Mouse (Mus musculus): Measurements from ENCODE around the gene Cyp2f2. TPM values are rescaled to one million over a fixed set of nuclear protein-coding genes. Genes with fewer than 3 reads are reported as not detected.

Cyp2f2 gene
- polyA plus RNA-seq, 1 experiment from 2014 or later, result not detected

DNA sequence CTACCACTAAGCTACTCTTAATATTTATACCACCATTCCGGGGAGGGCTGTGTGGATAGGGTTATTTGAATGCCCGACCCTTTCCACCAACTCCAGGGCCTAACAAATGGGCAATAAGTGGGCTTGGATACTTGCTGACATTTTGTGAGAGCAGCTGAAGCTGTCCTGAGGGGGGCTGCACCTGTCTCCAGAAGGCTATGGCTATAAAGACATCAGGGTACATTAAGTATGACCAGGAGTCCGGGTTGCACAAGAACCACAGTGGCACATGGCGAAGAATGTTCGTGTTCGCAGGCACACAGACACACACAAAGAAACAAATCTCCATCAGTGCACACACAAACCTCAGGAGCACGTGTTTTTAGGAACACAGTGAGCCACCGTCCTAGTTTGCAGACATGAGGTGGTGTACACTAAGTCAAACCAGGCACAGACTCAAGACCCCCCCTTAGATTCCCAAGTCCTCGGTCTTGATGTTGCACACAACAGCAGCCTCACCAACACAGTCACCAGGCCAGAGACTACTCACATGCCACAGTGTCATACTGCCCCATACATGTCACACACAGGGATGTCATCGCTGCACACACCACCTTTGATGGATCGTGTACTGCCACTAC is 47.9 kb downstream of the Cyp2f2 start:
- Histone ChIP-seq H3K4me2 (replicated peaks) (peak overlapping the region; percentile 83), H3K9me3 (no peaks in the 10 kb centered on the region), H3K9ac (peak overlapping the region; percentile 75), H3K4me1 (peaks cover 41% of the 10 kb centered on the region), H3K27ac (peak overlapping the region; percentile 95; the same call in 1 of the 2 replicates), H3K4me3 (peak overlapping the region; percentile 60), H3K27me3 (no peaks in the 10 kb centered on the region), H3K36me3 (peaks cover 61% of the 10 kb centered on the region)
- no peak for ATAC-seq (ENCODE audit: low FRiP score, low read depth)
- WGBS, result 76% methylated on average over 11 of the region's 11 CpGs

DNA sequence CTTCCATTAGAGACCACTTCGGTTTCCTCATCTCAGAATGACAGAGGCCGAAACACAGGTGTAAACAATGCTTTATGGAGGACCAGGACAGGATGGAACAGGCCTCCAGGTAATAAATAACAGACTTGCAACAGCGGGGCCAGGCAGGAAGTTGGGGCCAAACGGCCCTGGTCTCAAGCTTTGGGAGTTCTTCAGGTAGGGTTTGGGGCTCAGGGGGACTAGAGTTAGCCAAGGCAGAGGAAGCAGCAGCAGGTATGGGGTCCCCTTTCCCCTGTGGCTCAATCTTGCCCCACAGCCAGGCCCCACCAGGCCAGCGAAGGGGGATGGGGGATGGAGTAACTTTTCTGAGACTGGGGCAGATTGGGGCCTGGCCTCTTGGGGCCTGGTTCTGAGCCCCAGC is 48.7 kb downstream of the Cyp2f2 start:
- peaks cover 61% of the 10 kb centered on the region for H3K36me3 ChIP-seq

DNA sequence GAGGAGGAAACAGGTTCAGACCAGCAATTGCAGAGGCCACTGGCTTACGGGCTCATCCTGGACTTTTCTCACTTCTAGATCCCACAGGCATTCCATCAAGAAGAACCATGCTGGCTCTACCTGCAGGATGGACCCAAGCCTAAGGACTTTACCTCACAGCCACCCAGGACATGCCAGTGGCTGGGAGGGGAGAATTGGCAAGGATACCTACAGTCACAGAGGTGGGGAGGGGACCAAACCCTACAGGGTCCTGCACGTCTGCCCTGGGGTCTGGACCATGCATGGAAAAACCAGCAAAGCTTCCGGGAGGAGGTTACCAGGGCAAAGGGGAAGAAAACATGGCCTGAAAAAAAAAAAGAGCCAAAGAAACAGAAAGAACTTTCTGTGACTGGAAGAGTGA is 51.3 kb downstream of the Cyp2f2 start:
- H3K27me3 ChIP-seq, result no peaks in the 10 kb centered on the region
- no peak overlapping the region for H3K4me2 ChIP-seq (replicated peaks)
- 93% methylated on average over 3 of the region's 3 CpGs for whole genome bisulfite sequencing
- peaks cover 10% of the 10 kb centered on the region for H3K4me1 ChIP-seq
- no peaks in the 10 kb centered on the region for H3K9me3 ChIP-seq
- no peak overlapping the region for H3K4me3 ChIP-seq
- no peak overlapping the region for H3K27ac ChIP-seq
- ATAC-seq (ENCODE audit: low FRiP score, low read depth), result no peak
- peaks cover 69% of the 10 kb centered on the region for H3K36me3 ChIP-seq
- H3K9ac ChIP-seq, result no peak overlapping the region

More for the DNA sequence above, 48.7 kb downstream of the Cyp2f2 start:
- Histone ChIP-seq H3K4me3 (no peak overlapping the region), H3K4me2 (replicated peaks) (no peak overlapping the region; the same call in 1 of the 2 replicates), H3K27me3 (no peaks in the 10 kb centered on the region), H3K9ac (0 out of 2 replicates have a peak overlapping the region, but pooled peaks have one; percentile 31), H3K27ac (no peak overlapping the region), H3K4me1 (peaks cover 34% of the 10 kb centered on the region), H3K9me3 (no peaks in the 10 kb centered on the region)
- 69% methylated on average over 5 of the region's 5 CpGs for WGBS
- no peak for ATAC-seq (ENCODE audit: low FRiP score, low read depth)

DNA sequence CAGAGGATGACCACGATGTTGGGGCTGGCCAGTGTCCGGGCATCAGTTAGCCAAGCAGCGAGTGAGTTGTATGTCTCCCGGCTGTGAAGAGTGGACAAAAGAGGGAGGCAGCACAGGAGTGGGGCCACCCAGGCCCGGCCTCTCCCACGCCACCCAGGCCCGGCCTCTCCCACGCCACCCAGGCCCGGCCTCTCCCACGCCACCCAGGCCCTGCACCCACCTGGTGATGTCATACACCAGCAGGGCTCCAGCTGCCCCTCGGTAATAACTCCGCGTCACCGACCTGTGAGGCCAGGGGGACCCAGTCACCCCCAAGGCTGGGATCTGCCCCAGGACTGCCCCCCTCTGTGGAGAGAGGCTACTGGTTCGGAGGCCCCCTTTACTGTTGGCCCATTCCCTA is 54.8 kb downstream of the Cyp2f2 start:
- Histone ChIP-seq H3K4me2 (replicated peaks) (no peak overlapping the region), H3K36me3 (peaks cover 62% of the 10 kb centered on the region)
- 97% methylated on average over 15 of the region's 15 CpGs for WGBS

DNA sequence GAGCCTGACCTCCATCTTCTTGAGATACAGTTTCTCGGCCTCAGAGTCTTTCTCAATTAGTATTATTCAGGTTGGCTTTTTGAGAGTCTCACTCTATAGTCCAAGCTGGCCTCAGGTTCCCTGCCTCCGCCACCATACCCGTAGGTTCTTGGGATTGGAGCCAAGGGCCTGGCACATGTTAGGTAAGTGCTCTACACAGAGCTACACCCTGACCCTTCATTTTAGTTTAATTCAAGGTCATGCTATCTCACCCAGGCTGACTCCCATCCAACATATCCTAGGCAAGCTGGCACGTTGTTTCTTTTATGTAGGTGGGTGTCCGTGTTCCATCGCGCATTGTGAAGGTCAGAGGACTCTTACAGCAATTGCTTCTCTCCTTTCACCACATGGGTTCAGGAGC is 55.2 kb downstream of the Cyp2f2 start:
- Histone ChIP-seq H3K27me3 (no peaks in the 10 kb centered on the region), H3K9ac (no peak overlapping the region), H3K9me3 (no peaks in the 10 kb centered on the region), H3K4me2 (replicated peaks) (no peak overlapping the region), H3K36me3 (peaks cover 62% of the 10 kb centered on the region), H3K4me1 (peaks cover 14% of the 10 kb centered on the region), H3K27ac (no peak overlapping the region), H3K4me3 (no peak overlapping the region)
- 97% methylated on average over 7 of the region's 7 CpGs for whole genome bisulfite sequencing
- no peak for ATAC-seq (ENCODE audit: low FRiP score, low read depth)

More for the DNA sequence above, 54.8 kb downstream of the Cyp2f2 start:
- Histone ChIP-seq H3K9me3 (no peaks in the 10 kb centered on the region), H3K27ac (no peak overlapping the region), H3K4me3 (no peak overlapping the region), H3K4me1 (peaks cover 10% of the 10 kb centered on the region), H3K27me3 (no peaks in the 10 kb centered on the region), H3K9ac (no peak overlapping the region)
- no peak for ATAC-seq (ENCODE audit: low FRiP score, low read depth)

DNA sequence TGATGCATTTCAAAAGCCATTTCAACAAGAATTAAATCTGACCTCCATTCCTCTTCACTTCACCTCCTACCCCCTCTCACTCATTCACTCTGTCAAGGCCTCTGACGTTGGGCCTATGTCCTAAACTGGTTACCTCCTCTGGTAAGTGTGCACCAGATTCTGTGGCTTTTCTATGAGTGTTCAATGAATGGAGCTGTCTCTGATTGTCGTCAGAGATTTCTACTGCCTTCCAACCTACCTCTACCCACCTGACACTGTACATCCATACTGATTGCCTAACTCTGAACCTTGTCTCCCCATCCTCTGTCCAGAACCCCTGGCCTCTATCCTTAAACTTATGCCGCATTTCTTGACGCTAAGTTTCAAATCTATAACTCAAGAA is 58.2 kb downstream of the Cyp2f2 start:
- H3K9me3 ChIP-seq, result no peaks in the 10 kb centered on the region
- H3K27me3 ChIP-seq, result no peaks in the 10 kb centered on the region
- H3K4me1 ChIP-seq, result peaks cover 23% of the 10 kb centered on the region
- H3K27ac ChIP-seq, result peak overlapping the region; percentile 93
- H3K36me3 ChIP-seq, result peaks cover 31% of the 10 kb centered on the region
- peak overlapping the region; percentile 64 for H3K4me2 ChIP-seq (replicated peaks)
- WGBS, result 26% methylated on average over 4 of the region's 4 CpGs
- ATAC-seq (ENCODE audit: low FRiP score, low read depth), result no peak
- H3K4me3 ChIP-seq, result peak overlapping the region; percentile 67
- H3K9ac ChIP-seq, result peak overlapping the region; percentile 65

DNA sequence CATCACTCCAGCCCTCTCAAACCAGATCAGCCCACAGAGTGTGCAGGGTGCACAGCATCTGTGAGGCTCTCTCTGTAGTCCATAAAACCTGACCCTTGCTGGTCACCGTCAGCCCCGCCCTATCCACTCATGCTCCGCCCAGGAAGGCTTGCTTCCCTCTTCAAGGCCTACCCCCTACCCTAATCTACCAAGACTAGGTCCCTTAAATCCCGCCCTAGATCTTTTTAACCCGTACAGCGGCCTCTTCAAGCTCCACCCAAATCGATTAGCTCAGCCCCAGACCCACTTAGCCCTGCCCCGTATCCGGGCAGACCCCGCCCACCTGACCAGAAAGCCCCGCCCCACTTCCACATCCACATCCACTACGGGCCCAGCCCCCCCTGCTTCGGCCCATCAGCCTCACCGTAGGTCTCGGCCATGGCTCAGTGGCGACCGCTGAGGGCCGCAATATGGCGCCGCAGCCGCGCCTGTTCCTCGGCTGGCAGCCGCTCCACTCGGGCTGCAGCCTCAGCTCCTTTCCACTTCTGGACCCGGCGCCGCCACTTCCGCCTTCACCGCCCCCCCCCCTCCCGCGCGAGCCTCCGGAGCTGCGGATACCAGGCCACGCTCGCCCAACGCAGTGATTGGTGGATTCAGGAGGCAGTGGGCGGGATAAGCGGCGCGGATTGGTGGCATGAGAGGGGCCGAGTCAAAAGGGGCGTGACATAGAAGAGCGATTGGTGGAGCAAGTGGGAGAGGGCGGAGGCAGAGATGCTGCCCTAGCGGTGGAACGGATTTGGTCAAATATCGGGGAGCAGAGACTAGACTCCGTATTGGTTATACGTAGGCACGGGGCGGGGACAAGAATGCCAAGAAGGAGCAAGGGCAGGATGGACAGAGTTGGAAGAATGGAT is 58.9 kb downstream of the Cyp2f2 start, which contains the start of gene Rab4b:
Gene Rab4b (minus strand): TSS at position 573 of the 893 bp plus-strand sequence.
- under 1% methylated on average over 51 of the region's 53 CpGs for WGBS
- Histone ChIP-seq H3K36me3 (peaks cover 31% of the 10 kb centered on the region), H3K9ac (peak within 1 kb of the TSS; percentile 65), H3K9me3 (no peaks in the 10 kb centered on the region), H3K4me1 (peaks cover 23% of the 10 kb centered on the region), H3K27me3 (no peaks in the 10 kb centered on the region), H3K4me3 (peak within 1 kb of the TSS; percentile 67), H3K4me2 (replicated peaks) (peak within 1 kb of the TSS; percentile 64), H3K27ac (peak within 1 kb of the TSS; percentile 93)
- peak; percentile 98 for ATAC-seq (ENCODE audit: low FRiP score, low read depth)

DNA sequence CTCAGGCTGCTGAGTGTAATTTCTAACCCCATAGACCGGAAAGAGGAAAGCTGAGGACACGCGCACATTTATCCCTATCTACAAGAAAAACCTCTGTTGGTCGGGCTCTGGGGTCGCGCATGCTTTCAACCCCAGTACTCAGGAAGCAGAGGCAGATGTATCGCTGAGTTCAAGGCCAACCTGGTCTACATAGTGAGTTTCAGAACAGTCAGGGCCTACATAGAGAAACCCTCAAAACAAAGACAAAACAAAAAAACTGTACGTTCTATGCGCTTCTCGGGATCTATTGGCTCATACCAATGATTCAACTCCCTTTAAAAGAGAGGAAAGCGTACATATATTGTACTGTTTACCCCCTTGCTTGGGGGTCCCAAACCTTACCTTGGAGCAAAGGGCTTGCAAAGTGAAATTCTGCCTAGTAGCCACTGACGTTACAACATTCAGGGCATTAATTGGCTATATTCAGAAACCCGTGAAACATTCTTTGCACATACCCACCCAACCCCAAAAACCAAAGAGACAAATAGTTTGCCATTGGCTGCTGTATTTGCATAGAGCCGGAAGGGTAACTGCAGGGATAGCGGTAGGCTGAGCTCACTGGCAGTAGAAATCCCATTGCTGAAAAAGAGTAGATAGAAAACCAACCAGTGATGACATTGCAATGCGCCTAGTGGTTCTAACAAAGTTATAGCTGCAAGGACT is 59.7 kb downstream of the Cyp2f2 start:
- H3K27ac ChIP-seq, result peak overlapping the region; percentile 72
- 45% methylated on average over 16 of the region's 16 CpGs for WGBS
- peak overlapping the region; percentile 14; the same call in 1 of the 2 replicates for H3K9ac ChIP-seq
- ATAC-seq (ENCODE audit: low FRiP score, low read depth), result no peak
- peak overlapping the region; percentile 64 for H3K4me2 ChIP-seq (replicated peaks)
- H3K9me3 ChIP-seq, result no peaks in the 10 kb centered on the region
- H3K36me3 ChIP-seq, result peaks cover 26% of the 10 kb centered on the region
- H3K4me3 ChIP-seq, result peak overlapping the region; percentile 67
- no peaks in the 10 kb centered on the region for H3K27me3 ChIP-seq
- H3K4me1 ChIP-seq, result peaks cover 23% of the 10 kb centered on the region

DNA sequence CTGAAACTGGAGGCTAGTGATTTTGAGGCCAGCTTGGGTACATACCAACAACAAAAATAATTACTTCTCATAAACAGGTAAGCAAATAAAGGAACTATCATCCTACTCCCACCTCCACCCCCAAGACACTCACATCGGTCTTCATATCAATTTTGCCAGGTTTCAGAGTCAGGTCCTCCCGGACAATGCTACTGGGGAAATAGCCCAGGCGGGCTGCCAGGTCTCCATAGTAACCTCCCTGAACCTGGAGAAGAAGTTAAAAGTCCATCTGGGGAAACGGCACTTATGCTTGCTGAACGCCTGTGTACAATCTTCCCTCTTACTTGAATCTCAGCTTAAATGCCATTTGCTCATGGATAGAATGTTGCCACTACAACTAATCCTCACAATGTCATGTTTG is 60.3 kb downstream of the Cyp2f2 start:
- H3K4me3 ChIP-seq, result peak overlapping the region; percentile 67
- ATAC-seq (ENCODE audit: low FRiP score, low read depth), result no peak
- peak overlapping the region; percentile 66 for H3K9ac ChIP-seq
- H3K36me3 ChIP-seq, result peaks cover 26% of the 10 kb centered on the region
- H3K4me1 ChIP-seq, result peaks cover 23% of the 10 kb centered on the region
- WGBS, result 61% methylated on average over 5 of the region's 5 CpGs
- no peaks in the 10 kb centered on the region for H3K27me3 ChIP-seq
- peak overlapping the region; percentile 64 for H3K4me2 ChIP-seq (replicated peaks)
- peak overlapping the region; percentile 94; the same call in 1 of the 2 replicates for H3K27ac ChIP-seq
- H3K9me3 ChIP-seq, result no peaks in the 10 kb centered on the region

DNA sequence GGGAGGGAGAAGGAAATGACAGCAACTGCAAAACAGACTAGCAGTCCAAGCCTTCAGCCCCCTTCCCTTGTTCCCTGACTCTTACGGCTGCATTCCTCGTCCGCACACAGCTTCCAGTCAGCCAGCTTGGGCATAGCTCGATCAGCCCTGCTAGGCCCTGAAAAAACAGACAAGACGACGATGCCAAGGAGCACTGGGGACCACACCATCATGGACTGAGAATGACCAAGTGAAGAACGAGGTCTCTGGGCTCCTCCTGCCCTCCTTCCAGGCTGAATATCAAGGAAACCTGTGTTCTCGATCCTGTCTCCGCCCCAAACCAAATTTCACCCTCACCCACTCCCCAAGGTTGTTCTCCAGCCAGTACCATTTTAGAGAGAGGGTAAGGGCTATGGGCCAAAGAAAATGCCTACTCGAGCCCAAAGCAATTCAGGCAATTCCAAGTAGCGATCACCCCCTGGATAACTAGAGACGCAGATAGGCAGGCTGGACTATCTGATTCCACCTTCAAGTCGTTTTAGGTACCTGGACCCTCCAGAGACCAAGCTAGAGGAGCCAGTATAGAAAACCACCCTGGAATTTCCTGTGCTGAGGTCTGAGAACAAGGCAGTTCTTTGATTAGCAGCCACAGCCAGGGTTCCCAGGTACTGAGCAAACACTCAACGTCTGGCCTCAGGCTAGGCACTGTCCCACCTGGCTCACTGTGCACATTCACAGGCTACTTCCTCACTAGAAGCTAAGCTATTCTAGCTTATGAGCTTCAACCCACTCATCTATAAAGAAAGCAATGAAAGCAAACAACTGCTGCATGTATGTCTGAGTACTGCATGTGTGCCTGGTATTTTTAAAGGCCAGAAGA is 61.4 kb downstream of the Cyp2f2 start, which contains the start of the genes Gm21983 and Mia:
Gene Gm21983 (minus strand): TSS at position 250 of the 859 bp plus-strand sequence.
Gene Mia (minus strand): TSS at position 321 of the 859 bp plus-strand sequence.
- no peaks in the 10 kb centered on the region for H3K9me3 ChIP-seq
- H3K27ac ChIP-seq, result peak within 1 kb of the TSS; percentile 94
- H3K36me3 ChIP-seq, result peaks cover 26% of the 10 kb centered on the region
- H3K4me3 ChIP-seq, result peak within 1 kb of the TSS; percentile 67
- no peaks in the 10 kb centered on the region for H3K27me3 ChIP-seq
- 63% methylated on average over 14 of the region's 14 CpGs for WGBS
- peaks cover 23% of the 10 kb centered on the region for H3K4me1 ChIP-seq
- H3K9ac ChIP-seq, result peak within 1 kb of the TSS; percentile 66
- H3K4me2 ChIP-seq (replicated peaks), result peak within 1 kb of the TSS; percentile 64
- ATAC-seq (ENCODE audit: low FRiP score, low read depth), result no peak

DNA sequence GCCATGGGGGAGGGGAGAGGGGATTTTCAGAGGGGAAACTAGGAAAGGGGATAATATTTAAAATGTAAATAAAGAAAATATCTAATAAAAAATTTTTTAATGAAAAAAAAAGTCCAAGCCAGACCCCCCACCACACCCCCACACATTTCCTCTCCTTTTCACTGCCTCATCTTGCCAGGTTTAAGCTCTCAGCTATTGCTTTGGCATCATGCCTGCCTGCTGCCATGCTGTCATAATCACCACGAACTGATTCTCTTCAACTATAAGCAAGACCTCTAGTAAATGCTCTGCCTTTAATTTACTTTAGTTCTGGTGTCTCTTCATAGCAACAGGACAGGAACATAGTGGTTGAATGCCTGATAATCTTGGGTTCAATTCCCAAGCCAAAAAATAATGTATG is 62.8 kb downstream of the Cyp2f2 start:
- Histone ChIP-seq H3K36me3 (peaks cover 41% of the 10 kb centered on the region), H3K4me2 (replicated peaks) (no peak overlapping the region), H3K9me3 (no peaks in the 10 kb centered on the region), H3K4me1 (peaks cover 22% of the 10 kb centered on the region), H3K9ac (no peak overlapping the region), H3K27me3 (no peaks in the 10 kb centered on the region), H3K4me3 (no peak overlapping the region), H3K27ac (no peak overlapping the region)
- 79% methylated on average over 1 of the region's 1 CpGs for WGBS
- ATAC-seq (ENCODE audit: low FRiP score, low read depth), result no peak
